Mouse (Mus musculus) lung, adult 18-20 months (tissue): ENCODE data around the gene Vmn1r113.
"Not testable (repeated sequence)": the region's sequence is repeated elsewhere in the genome, so short reads cannot be mapped to it uniquely, and the experiment has no call there.

Source experiments
- DNase-seq, 2 experiments: peaks; one replicate each; pipeline ENCODE4 v3.0.0; 2022; ENCODE audit warnings: mixed read lengths in 2 of 2

The Vmn1r113 gene

DNA sequence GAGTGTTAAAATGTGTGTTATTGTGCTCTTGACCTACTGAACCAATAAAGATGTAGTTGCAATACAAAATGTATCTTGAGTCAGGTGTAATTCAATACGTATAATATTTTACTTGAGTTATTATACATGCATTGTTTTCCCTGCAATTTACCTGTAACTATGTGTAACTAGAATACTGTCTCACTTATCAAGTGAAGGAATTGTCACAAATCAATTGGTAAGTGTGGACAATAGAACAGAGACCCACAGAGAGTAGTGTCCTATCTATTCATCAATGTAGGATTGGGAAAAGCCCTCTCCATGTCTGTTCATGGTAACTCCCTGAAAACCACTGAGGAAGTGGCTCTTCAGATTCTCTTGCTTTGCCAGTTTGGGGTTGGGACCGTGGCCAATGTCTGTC lies at the start of gene Vmn1r113:
Vmn1r113 (plus strand) TSS at position 301 of the 400 bp plus-strand sequence.
- not testable (repeated sequence) for DNase-seq

GRCm38 (mm10) chr7:20770885-20771284 lies 16.2 kb upstream of the Vmn1r113 start, which contains the start of gene Vmn1r112:
TSS of gene Vmn1r112 (plus strand) at chr7:20771185.
- DNase-seq, result not testable (repeated sequence)

DNA sequence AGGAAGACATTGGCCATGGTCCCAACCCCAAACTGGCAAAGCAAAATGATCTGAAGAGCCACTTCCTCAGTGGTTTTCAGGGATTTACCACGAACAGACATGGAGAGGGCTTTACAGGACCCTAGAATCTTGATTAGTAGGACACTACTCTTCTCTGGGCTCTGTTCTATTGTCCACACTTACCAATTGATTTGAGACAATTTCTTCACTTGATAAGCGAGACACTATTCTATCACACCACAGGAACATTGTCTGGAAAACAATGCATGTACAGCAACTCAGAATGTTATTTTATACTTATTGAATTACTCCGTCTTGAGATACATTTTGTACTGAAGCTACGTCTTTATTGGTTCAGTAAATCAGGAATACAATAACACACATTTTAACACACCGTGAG lies 25.0 kb downstream of the Vmn1r113 start, which contains the start of gene Vmn1r114:
Vmn1r114 (minus strand) TSS at position 101 of the 400 bp plus-strand sequence.
- not testable (repeated sequence) for DNase-seq
